Mouse (Mus musculus) cortical plate, adult 2 months (tissue): ENCODE results near the gene Cdc42se2.

Source experiments
- CTCF ChIP-seq: fragments of 200-500 bp; IDR thresholded peaks from 2 replicates; pipeline ENCODE4 v1.5.1; 2011; ENCODE audit warnings: mild to moderate bottlenecking, control low read depth, low read length; ENCODE audit not compliant: insufficient read depth; ENCODE audit errors: extremely low read depth
- POLR2A ChIP-seq: fragments of 200-500 bp; IDR thresholded peaks from 2 replicates; pipeline ENCODE4 v1.6.1; 2011; ENCODE audit warnings: mild to moderate bottlenecking, low read length, control low read depth; ENCODE audit not compliant: insufficient read depth; ENCODE audit errors: extremely low read depth

- TF ChIP-seq POLR2A (no peak), CTCF (no peak)
These were observed 28.2 kb upstream of the Cdc42se2 start for GRCm38 (mm10) chr11:54815659-54816058.
